Mouse (Mus musculus) heart, adult 2 months (tissue): ENCODE results near the gene Irx6. TPM values are rescaled to one million over a fixed set of nuclear protein-coding genes. Genes with fewer than 3 reads are reported as not detected.

ENCODE experiments used
- DNase-seq, 2 experiments: peaks; one replicate each; pipeline ENCODE4 v3.0.0; 2021
- H3K27ac ChIP-seq: fragments of 200-600 bp; 2 replicates; pipeline ENCODE4 v1.8.1; 2022
- H3K27me3 ChIP-seq: fragments of 200-500 bp; 2 replicates; pipeline ENCODE4 v1.6.1; 2012; ENCODE audit warnings: mild to moderate bottlenecking, low read length, inconsistent platforms, mixed read lengths; ENCODE audit not compliant: control insufficient read depth, insufficient read depth
- H3K36me3 ChIP-seq: fragments of 200-500 bp; 2 replicates; pipeline ENCODE4 v1.6.1; 2012; ENCODE audit warnings: low read length, inconsistent platforms; ENCODE audit not compliant: control insufficient read depth, insufficient read depth
- H3K4me1 ChIP-seq: fragments of 200-500 bp; 2 replicates; pipeline ENCODE4 v1.6.1; 2011; ENCODE audit warnings: low read length; ENCODE audit not compliant: control insufficient read depth, insufficient read depth
- H3K4me3 ChIP-seq: fragments of 200-600 bp; 2 replicates; pipeline ENCODE4 v1.8.1; 2022
- H3K79me2 ChIP-seq: fragments of 200-500 bp; replicated peaks from 2 replicates; pipeline ENCODE4 v1.6.1; 2012; ENCODE audit warnings: mild to moderate bottlenecking, inconsistent platforms, low read length, moderate library complexity, mixed read lengths; ENCODE audit not compliant: control insufficient read depth, insufficient read depth
- H3K9ac ChIP-seq: fragments of 200-500 bp; 2 replicates; pipeline ENCODE4 v1.6.1; 2012; ENCODE audit warnings: low read depth, mild to moderate bottlenecking, control low read depth, inconsistent platforms, low read length, mixed read lengths
- CTCF ChIP-seq: fragments of 200-600 bp; IDR thresholded peaks from 2 replicates; pipeline ENCODE4 v1.8.1; 2022; ENCODE audit warnings: antibody characterized with exemption, mild to moderate bottlenecking, moderate library complexity
- EP300 ChIP-seq: fragments of 200-500 bp; IDR thresholded peaks from 2 replicates; pipeline ENCODE4 v1.6.1; 2011; ENCODE audit warnings: low read depth, low read length, control low read depth; ENCODE audit not compliant: insufficient read depth
- POLR2A ChIP-seq: fragments of 200-500 bp; IDR thresholded peaks from 2 replicates; pipeline ENCODE4 v1.6.1; 2011; ENCODE audit warnings: mild to moderate bottlenecking, low read depth, low read length, control low read depth; ENCODE audit not compliant: insufficient read depth
- WGBS: fragments of 180-500 bp; shearing (Covaris S2); methylation state at CpG from one replicate; pipeline ENCODE4 v1.1.7; 2018; 5-methylcytosine and 5-hydroxymethylcytosine counted together
- intact Hi-C: fragments of 180-260 bp; cut with DNase I; formaldehyde crosslinking; loops from one replicate; pipeline ENCODE4 v1.15.1; 2025
- polyA plus RNA-seq: library from polyadenylated mRNA; depleted of rRNA; stranded (reverse); fragments of >200 nt; gene quantifications from 2 replicates; pipeline ENCODE4 v1.2.3, GENCODE M21; 2012
- total RNA-seq, 2 experiments: library from RNA; stranded (reverse); gene quantifications; 2 replicates each; pipeline ENCODE4 v1.2.3; 2021

The Irx6 gene
- total and polyA plus RNA-seq, 3 experiments = 0.04 TPM; not detected in 2

- DNase-seq = no peak
- TF ChIP-seq POLR2A (no peak), CTCF (no peak), EP300 (no peak)
- Histone ChIP-seq H3K4me3 (no peak overlapping the region), H3K9ac (no peak overlapping the region), H3K79me2 (no peaks in the 10 kb centered on the region), H3K36me3 (peaks cover 5% of the 10 kb centered on the region), H3K27ac (no peak overlapping the region), H3K27me3 (no peaks in the 10 kb centered on the region), H3K4me1 (peaks cover 5% of the 10 kb centered on the region)
- 84% methylated on average over 1 of the region's 1 CpGs for whole genome bisulfite sequencing
- intact Hi-C loops = no loop called here
These were observed 39.2 kb downstream of the Irx6 start for GRCm38 (mm10) chr8:92713286-92713685.

GRCm38 (mm10) chr8:92717418-92717817 lies 43.3 kb downstream of the Irx6 start:
- H3K79me2 ChIP-seq = no peaks in the 10 kb centered on the region
- DNase-seq = peak in 1 of 2 experiments; percentile 18
- H3K4me3 ChIP-seq = no peak overlapping the region
- H3K27ac ChIP-seq = peak overlapping the region; percentile 64
- no peak overlapping the region for H3K9ac ChIP-seq
- peaks cover 5% of the 10 kb centered on the region for H3K4me1 ChIP-seq
- 22% methylated on average over 4 of the region's 4 CpGs for WGBS
- H3K27me3 ChIP-seq = no peaks in the 10 kb centered on the region
- TF ChIP-seq CTCF (no peak), POLR2A (no peak), EP300 (no peak)
- intact Hi-C loops = no loop called here
- peaks cover 5% of the 10 kb centered on the region for H3K36me3 ChIP-seq

GRCm38 (mm10) chr8:92718057-92718456 lies 44.0 kb downstream of the Irx6 start:
- peaks cover 5% of the 10 kb centered on the region for H3K36me3 ChIP-seq
- no peaks in the 10 kb centered on the region for H3K27me3 ChIP-seq
- intact Hi-C loops = no loop called here
- H3K27ac ChIP-seq = peak overlapping the region; percentile 64
- WGBS = 40% methylated on average over 5 of the region's 5 CpGs
- H3K9ac ChIP-seq = no peak overlapping the region
- H3K4me3 ChIP-seq = no peak overlapping the region
- no peaks in the 10 kb centered on the region for H3K79me2 ChIP-seq
- DNase-seq = no peak
- peaks cover 5% of the 10 kb centered on the region for H3K4me1 ChIP-seq
- TF ChIP-seq CTCF (no peak), EP300 (no peak), POLR2A (no peak)

GRCm38 (mm10) chr8:92721266-92721935 lies 47.3 kb downstream of the Irx6 start:
- intact Hi-C loops = loop anchor here (1.0 to 2.0 kb wide), 3 partner anchors 75 to 359 kb away; no protein-coding TSS in a partner anchor
- WGBS = 21% methylated on average over 12 of the region's 12 CpGs
- peak; percentile 87; the same call in 1 of the 2 replicates for TF ChIP-seq EP300
- TF ChIP-seq POLR2A = no peak
- TF ChIP-seq CTCF = peak; percentile 82
- Histone ChIP-seq H3K27ac (no peak overlapping the region), H3K36me3 (peaks cover 5% of the 10 kb centered on the region), H3K4me1 (peaks cover 5% of the 10 kb centered on the region), H3K4me3 (no peak overlapping the region), H3K79me2 (no peaks in the 10 kb centered on the region), H3K9ac (no peak overlapping the region), H3K27me3 (no peaks in the 10 kb centered on the region)
- DNase-seq = peak; percentile 62 to 70

GRCm38 (mm10) chr8:92721936-92722321 lies 47.8 kb downstream of the Irx6 start:
- intact Hi-C loops = loop anchor here (1.0 to 2.0 kb wide), 3 partner anchors 76 to 359 kb away; no protein-coding TSS in a partner anchor
- TF ChIP-seq POLR2A = no peak
- no peak for TF ChIP-seq CTCF
- no peak for TF ChIP-seq EP300
- Histone ChIP-seq H3K4me3 (no peak overlapping the region), H3K36me3 (peaks cover 5% of the 10 kb centered on the region), H3K79me2 (no peaks in the 10 kb centered on the region), H3K27me3 (no peaks in the 10 kb centered on the region), H3K27ac (no peak overlapping the region), H3K4me1 (peaks cover 5% of the 10 kb centered on the region), H3K9ac (no peak overlapping the region)
- no peak for DNase-seq
- 60% methylated on average over 8 of the region's 8 CpGs for WGBS

- Histone ChIP-seq H3K4me3 (no peak overlapping the region), H3K9ac (no peak overlapping the region), H3K79me2 (no peaks in the 10 kb centered on the region), H3K27me3 (no peaks in the 10 kb centered on the region), H3K4me1 (no peaks in the 10 kb centered on the region), H3K27ac (no peak overlapping the region), H3K36me3 (peaks cover under 1% of the 10 kb centered on the region; the same call in 1 of the 2 replicates)
- intact Hi-C loops = no loop called here
- TF ChIP-seq POLR2A (no peak), EP300 (no peak), CTCF (no peak)
- DNase-seq = peak in 1 of 2 experiments; percentile 5
- 70% methylated on average over 6 of the region's 6 CpGs for WGBS
These were observed 49.2 kb downstream of the Irx6 start for GRCm38 (mm10) chr8:92723320-92723719.
